Mouse (Mus musculus): ENCODE results near the gene Olfr504. TPM values are rescaled to one million over a fixed set of nuclear protein-coding genes. Genes with fewer than 3 reads are reported as not detected.

Olfr504 gene
- not detected for polyA plus RNA-seq (2014; fragmentation: Illumina TruSeq; extraction: RNeasy Lipid Tissue Mini Kit (QIAGEN cat#74804); ENCODE audit: low read depth, low replicate concordance)

GRCm38 (mm10) chr7:108565693-108566092, at the start of gene Olfr504:
TSS of gene Olfr504 (minus strand) at chr7:108565793.

GRCm38 (mm10) chr7:108610487-108610886, 44.9 kb upstream of the Olfr504 start, which contains the start of gene Olfr506:
TSS of gene Olfr506 (plus strand) at chr7:108610787.

GRCm38 (mm10) chr7:108544227-108544626, 21.4 kb downstream of the Olfr504 start, which contains the start of gene Olfr503:
TSS of gene Olfr503 (plus strand) at chr7:108544527.

GRCm38 (mm10) chr7:108524965-108525364, 40.6 kb downstream of the Olfr504 start, which contains the start of gene Olfr502:
TSS of gene Olfr502 (minus strand) at chr7:108525065.

Other genes with a start within 250 kb of the Olfr504 start
- not detected for gene Olfr492, start 242.1 kb downstream of the Olfr504 start, polyA plus RNA-seq (2014; fragmentation: Illumina TruSeq; extraction: RNeasy Lipid Tissue Mini Kit (QIAGEN cat#74804); ENCODE audit: low read depth, low replicate concordance)
- not detected for gene Olfr493, start 218.8 kb downstream of the Olfr504 start, polyA plus RNA-seq (2014; fragmentation: Illumina TruSeq; extraction: RNeasy Lipid Tissue Mini Kit (QIAGEN cat#74804); ENCODE audit: low read depth, low replicate concordance)
- gene Olfr494, start 200.5 kb downstream of the Olfr504 start, polyA plus RNA-seq (2014; fragmentation: Illumina TruSeq; extraction: RNeasy Lipid Tissue Mini Kit (QIAGEN cat#74804); ENCODE audit: low read depth, low replicate concordance): not detected
- gene Olfr495, start 172.6 kb downstream of the Olfr504 start, polyA plus RNA-seq (2014; fragmentation: Illumina TruSeq; extraction: RNeasy Lipid Tissue Mini Kit (QIAGEN cat#74804); ENCODE audit: low read depth, low replicate concordance): not detected
- not detected for gene Olfr497, start 145.4 kb downstream of the Olfr504 start, polyA plus RNA-seq (2014; fragmentation: Illumina TruSeq; extraction: RNeasy Lipid Tissue Mini Kit (QIAGEN cat#74804); ENCODE audit: low read depth, low replicate concordance)
- not detected for gene Olfr498, start 100.5 kb downstream of the Olfr504 start, polyA plus RNA-seq (2014; fragmentation: Illumina TruSeq; extraction: RNeasy Lipid Tissue Mini Kit (QIAGEN cat#74804); ENCODE audit: low read depth, low replicate concordance)
- not detected for gene Olfr502, start 40.7 kb downstream of the Olfr504 start, polyA plus RNA-seq (2014; fragmentation: Illumina TruSeq; extraction: RNeasy Lipid Tissue Mini Kit (QIAGEN cat#74804); ENCODE audit: low read depth, low replicate concordance)
- not detected for gene Olfr503, start 21.3 kb downstream of the Olfr504 start, polyA plus RNA-seq (2014; fragmentation: Illumina TruSeq; extraction: RNeasy Lipid Tissue Mini Kit (QIAGEN cat#74804); ENCODE audit: low read depth, low replicate concordance)
- gene Olfr506, start 45.0 kb upstream of the Olfr504 start, polyA plus RNA-seq (2014; fragmentation: Illumina TruSeq; extraction: RNeasy Lipid Tissue Mini Kit (QIAGEN cat#74804); ENCODE audit: low read depth, low replicate concordance): not detected
- not detected for gene Olfr507, start 56.0 kb upstream of the Olfr504 start, polyA plus RNA-seq (2014; fragmentation: Illumina TruSeq; extraction: RNeasy Lipid Tissue Mini Kit (QIAGEN cat#74804); ENCODE audit: low read depth, low replicate concordance)
- gene Olfr508, start 64.2 kb upstream of the Olfr504 start, polyA plus RNA-seq (2014; fragmentation: Illumina TruSeq; extraction: RNeasy Lipid Tissue Mini Kit (QIAGEN cat#74804); ENCODE audit: low read depth, low replicate concordance): not detected
- gene Olfr509, start 86.1 kb upstream of the Olfr504 start, polyA plus RNA-seq (2014; fragmentation: Illumina TruSeq; extraction: RNeasy Lipid Tissue Mini Kit (QIAGEN cat#74804); ENCODE audit: low read depth, low replicate concordance): not detected
- gene Olfr510, start 100.6 kb upstream of the Olfr504 start, polyA plus RNA-seq (2014; fragmentation: Illumina TruSeq; extraction: RNeasy Lipid Tissue Mini Kit (QIAGEN cat#74804); ENCODE audit: low read depth, low replicate concordance): not detected
- gene Olfr512, start 147.5 kb upstream of the Olfr504 start, polyA plus RNA-seq (2014; fragmentation: Illumina TruSeq; extraction: RNeasy Lipid Tissue Mini Kit (QIAGEN cat#74804); ENCODE audit: low read depth, low replicate concordance): not detected
- gene Olfr513, start 185.2 kb upstream of the Olfr504 start, polyA plus RNA-seq (2014; fragmentation: Illumina TruSeq; extraction: RNeasy Lipid Tissue Mini Kit (QIAGEN cat#74804); ENCODE audit: low read depth, low replicate concordance): not detected

Measured in adrenal gland, adult 10 weeks (tissue).